Mouse (Mus musculus) liver, embryonic 13.5 days (tissue): Measurements from ENCODE around the gene Myoz2. TPM values are rescaled to one million over a fixed set of nuclear protein-coding genes. Genes with fewer than 3 reads are reported as not detected.

Experiments used
- ATAC-seq: fragments of 200-750 bp; cut with Nextera tagmentation; 2 replicates; pipeline ENCODE4 v1.8.0; 2017; ENCODE audit warnings: low read depth, mild to moderate bottlenecking, moderate number of reproducible peaks, moderate library complexity
- DNase-seq: peaks from one replicate; pipeline ENCODE4 v3.0.0; 2022
- H3K27ac ChIP-seq: fragments of 300-500 bp; sonication (generic); 2 replicates; pipeline ENCODE4 v1.5.1; 2015; ENCODE audit warnings: moderate library complexity, mild to moderate bottlenecking, inconsistent platforms
- H3K27me3 ChIP-seq: fragments of 300-500 bp; sonication (generic); 2 replicates; pipeline ENCODE4 v1.6.1; 2015; ENCODE audit warnings: mild to moderate bottlenecking, inconsistent platforms
- H3K36me3 ChIP-seq: fragments of 300-500 bp; sonication (generic); 2 replicates; pipeline ENCODE4 v1.6.1; 2015; ENCODE audit warnings: mild to moderate bottlenecking, inconsistent platforms
- H3K4me1 ChIP-seq: fragments of 300-500 bp; sonication (generic); replicated peaks from 2 replicates; pipeline ENCODE4 v1.6.1; 2015; ENCODE audit warnings: inconsistent platforms
- H3K4me2 ChIP-seq: fragments of 300-500 bp; sonication (generic); 2 replicates; pipeline ENCODE4 v1.6.1; 2015; ENCODE audit warnings: inconsistent platforms, mild to moderate bottlenecking, moderate library complexity
- H3K4me3 ChIP-seq: fragments of 300-500 bp; sonication (generic); replicated peaks from 2 replicates; pipeline ENCODE4 v1.5.1; 2015; ENCODE audit warnings: mild to moderate bottlenecking, inconsistent platforms
- H3K9ac ChIP-seq: fragments of 300-500 bp; sonication (generic); 2 replicates; pipeline ENCODE4 v1.6.1; 2015; ENCODE audit warnings: mild to moderate bottlenecking, inconsistent platforms
- H3K9me3 ChIP-seq: fragments of 300-500 bp; sonication (generic); replicated peaks from 2 replicates; pipeline ENCODE4 v1.6.1; 2016; ENCODE audit warnings: inconsistent platforms
- WGBS: fragments of 180-500 bp; shearing (Covaris S2); methylation state at CpG from one replicate; pipeline ENCODE4 v1.1.7; 2015; ENCODE audit not compliant: insufficient replicate concordance; 5-methylcytosine and 5-hydroxymethylcytosine counted together
- polyA plus RNA-seq: library from polyadenylated mRNA; unstranded; fragments of >200 nt; fragmentation: Nextera tagmentation; extraction: Ambion mirVana; gene quantifications from 2 replicates; pipeline ENCODE4 v1.2.1, GENCODE M21; 2015

Gene Myoz2
- polyA plus RNA-seq, 1 experiment from 2014 or later: 0.61 TPM

GRCm38 (mm10) chr3:123001053-123001452 is 33.8 kb downstream of the Myoz2 start:
- no peak for DNase-seq
- 58% methylated on average over 3 of the region's 3 CpGs for WGBS
- H3K4me3 ChIP-seq: no peak overlapping the region
- H3K4me1 ChIP-seq: no peaks in the 10 kb centered on the region
- no peak for ATAC-seq
- no peaks in the 10 kb centered on the region for H3K36me3 ChIP-seq
- no peak overlapping the region for H3K27ac ChIP-seq
- no peaks in the 10 kb centered on the region for H3K27me3 ChIP-seq
- no peaks in the 10 kb centered on the region for H3K9me3 ChIP-seq
- no peak overlapping the region for H3K4me2 ChIP-seq
- no peak overlapping the region for H3K9ac ChIP-seq

GRCm38 (mm10) chr3:122998511-122998910 is 36.3 kb downstream of the Myoz2 start:
- no peaks in the 10 kb centered on the region for H3K4me1 ChIP-seq
- H3K4me3 ChIP-seq: no peak overlapping the region
- no peaks in the 10 kb centered on the region for H3K27me3 ChIP-seq
- H3K4me2 ChIP-seq: no peak overlapping the region
- no peaks in the 10 kb centered on the region for H3K36me3 ChIP-seq
- H3K9me3 ChIP-seq: no peaks in the 10 kb centered on the region
- no peak for ATAC-seq
- DNase-seq: no peak
- no peak overlapping the region for H3K27ac ChIP-seq
- 74% methylated on average over 8 of the region's 8 CpGs for WGBS
- H3K9ac ChIP-seq: no peak overlapping the region

- no peak for DNase-seq
- Histone ChIP-seq H3K4me1 (no peaks in the 10 kb centered on the region), H3K9me3 (no peaks in the 10 kb centered on the region), H3K36me3 (no peaks in the 10 kb centered on the region), H3K4me2 (no peak overlapping the region), H3K27ac (no peak overlapping the region), H3K4me3 (no peak overlapping the region), H3K9ac (no peak overlapping the region), H3K27me3 (no peaks in the 10 kb centered on the region)
- no peak for ATAC-seq
- WGBS: 58% methylated on average over 1 of the region's 1 CpGs
Measured at GRCm38 (mm10) chr3:122996968-122997367, 37.8 kb downstream of the Myoz2 start.

- no peak for DNase-seq
- Histone ChIP-seq H3K4me1 (peaks cover 26% of the 10 kb centered on the region), H3K4me2 (no peak overlapping the region), H3K9me3 (no peaks in the 10 kb centered on the region), H3K4me3 (no peak overlapping the region), H3K27me3 (no peaks in the 10 kb centered on the region), H3K36me3 (no peaks in the 10 kb centered on the region), H3K27ac (no peak overlapping the region), H3K9ac (no peak overlapping the region)
- ATAC-seq: no peak
- WGBS: 65% methylated on average over 11 of the region's 11 CpGs
Measured at GRCm38 (mm10) chr3:122986906-122987305, 47.9 kb downstream of the Myoz2 start.

GRCm38 (mm10) chr3:122986386-122986785 is 48.4 kb downstream of the Myoz2 start:
- Histone ChIP-seq H3K4me1 (peaks cover 26% of the 10 kb centered on the region), H3K9me3 (no peaks in the 10 kb centered on the region), H3K4me3 (no peak overlapping the region), H3K36me3 (no peaks in the 10 kb centered on the region), H3K27ac (no peak overlapping the region), H3K4me2 (no peak overlapping the region), H3K27me3 (no peaks in the 10 kb centered on the region), H3K9ac (no peak overlapping the region)
- DNase-seq (no peak), ATAC-seq (no peak)
- 7% methylated on average over 1 of the region's 1 CpGs for WGBS

GRCm38 (mm10) chr3:122985183-122985944 is 49.5 kb downstream of the Myoz2 start:
- peak overlapping the region; percentile 79 for H3K4me3 ChIP-seq
- H3K27ac ChIP-seq: no peak overlapping the region
- peak overlapping the region; percentile 97 for H3K4me2 ChIP-seq
- no peak for ATAC-seq
- H3K4me1 ChIP-seq: peaks cover 26% of the 10 kb centered on the region
- H3K27me3 ChIP-seq: no peaks in the 10 kb centered on the region
- 31% methylated on average over 13 of the region's 13 CpGs for WGBS
- no peak for DNase-seq
- H3K9me3 ChIP-seq: no peaks in the 10 kb centered on the region
- no peaks in the 10 kb centered on the region for H3K36me3 ChIP-seq
- H3K9ac ChIP-seq: peak overlapping the region; percentile 84

GRCm38 (mm10) chr3:122984249-122985182 is 50.3 kb downstream of the Myoz2 start, which contains the start of gene Usp53:
Gene Usp53, minus strand, starts transcription at chr3:122984510.
- Histone ChIP-seq H3K36me3 (no peaks in the 10 kb centered on the region), H3K4me3 (peak within 1 kb of the TSS; percentile 79), H3K9ac (peak within 1 kb of the TSS; percentile 84), H3K27ac (peak within 1 kb of the TSS; percentile 92), H3K4me1 (peaks cover 26% of the 10 kb centered on the region), H3K9me3 (no peaks in the 10 kb centered on the region), H3K4me2 (peak within 1 kb of the TSS; percentile 97), H3K27me3 (no peaks in the 10 kb centered on the region)
- peak; percentile 99 for ATAC-seq
- DNase-seq: peak; percentile 86
- under 1% methylated on average over 90 of the region's 94 CpGs for WGBS

GRCm38 (mm10) chr3:122983849-122984248 is 51.0 kb downstream of the Myoz2 start:
- H3K4me3 ChIP-seq: peak overlapping the region; percentile 79
- H3K9ac ChIP-seq: peak overlapping the region; percentile 80
- H3K4me2 ChIP-seq: peak overlapping the region; percentile 97
- WGBS: under 1% methylated on average over 30 of the region's 30 CpGs
- ATAC-seq: peak; percentile 75
- no peaks in the 10 kb centered on the region for H3K9me3 ChIP-seq
- H3K27me3 ChIP-seq: no peaks in the 10 kb centered on the region
- peak overlapping the region; percentile 92 for H3K27ac ChIP-seq
- peaks cover 26% of the 10 kb centered on the region for H3K4me1 ChIP-seq
- no peak for DNase-seq
- no peaks in the 10 kb centered on the region for H3K36me3 ChIP-seq

GRCm38 (mm10) chr3:122975964-122976363 is 58.9 kb downstream of the Myoz2 start:
- Histone ChIP-seq H3K4me3 (no peak overlapping the region), H3K4me2 (no peak overlapping the region), H3K27ac (no peak overlapping the region), H3K27me3 (no peaks in the 10 kb centered on the region), H3K9ac (no peak overlapping the region), H3K36me3 (no peaks in the 10 kb centered on the region), H3K9me3 (no peaks in the 10 kb centered on the region), H3K4me1 (peaks cover 8% of the 10 kb centered on the region)
- no peak for DNase-seq
- peak; percentile 81 for ATAC-seq
- 43% methylated on average over 1 of the region's 1 CpGs for WGBS

- no peak overlapping the region for H3K4me2 ChIP-seq
- no peaks in the 10 kb centered on the region for H3K9me3 ChIP-seq
- H3K4me1 ChIP-seq: peaks cover 8% of the 10 kb centered on the region
- H3K27me3 ChIP-seq: no peaks in the 10 kb centered on the region
- H3K27ac ChIP-seq: no peak overlapping the region
- H3K4me3 ChIP-seq: no peak overlapping the region
- DNase-seq: no peak
- WGBS: 69% methylated on average over 4 of the region's 4 CpGs
- H3K9ac ChIP-seq: no peak overlapping the region
- no peaks in the 10 kb centered on the region for H3K36me3 ChIP-seq
- ATAC-seq: no peak
Measured at GRCm38 (mm10) chr3:122975363-122975762, 59.5 kb downstream of the Myoz2 start.

GRCm38 (mm10) chr3:122974833-122975232 is 60.0 kb downstream of the Myoz2 start:
- H3K27me3 ChIP-seq: no peaks in the 10 kb centered on the region
- 65% methylated on average over 3 of the region's 3 CpGs for WGBS
- no peak overlapping the region for H3K9ac ChIP-seq
- H3K36me3 ChIP-seq: no peaks in the 10 kb centered on the region
- no peak overlapping the region for H3K4me2 ChIP-seq
- H3K9me3 ChIP-seq: no peaks in the 10 kb centered on the region
- no peak overlapping the region for H3K27ac ChIP-seq
- peaks cover 8% of the 10 kb centered on the region for H3K4me1 ChIP-seq
- no peak overlapping the region for H3K4me3 ChIP-seq
- ATAC-seq: no peak
- DNase-seq: no peak
